Mouse (Mus musculus) hindbrain, embryonic 12.5 days (tissue): Measurements from ENCODE around the gene Gpr161. TPM values are rescaled to one million over a fixed set of nuclear protein-coding genes. Genes with fewer than 3 reads are reported as not detected.

Experiments
- ATAC-seq: fragments of 200-750 bp; cut with Nextera tagmentation; 2 replicates; pipeline ENCODE4 v1.8.0; 2017; ENCODE audit warnings: moderate TSS enrichment; ENCODE audit not compliant: low FRiP score
- H3K27ac ChIP-seq: fragments of 300-500 bp; sonication (generic); 2 replicates; pipeline ENCODE4 v1.5.1; 2016; ENCODE audit warnings: mild to moderate bottlenecking
- H3K27me3 ChIP-seq: fragments of 300-500 bp; sonication (generic); 2 replicates; pipeline ENCODE4 v1.6.1; 2016; ENCODE audit warnings: mild to moderate bottlenecking
- H3K36me3 ChIP-seq: fragments of 300-500 bp; sonication (generic); 2 replicates; pipeline ENCODE4 v1.6.1; 2016; ENCODE audit warnings: mild to moderate bottlenecking
- H3K4me1 ChIP-seq: fragments of 300-500 bp; sonication (generic); 2 replicates; pipeline ENCODE4 v1.6.1; 2016
- H3K4me2 ChIP-seq: fragments of 300-500 bp; sonication (generic); replicated peaks from 2 replicates; pipeline ENCODE4 v1.6.1; 2016; ENCODE audit warnings: mild to moderate bottlenecking
- H3K4me3 ChIP-seq: fragments of 300-500 bp; sonication (generic); 2 replicates; pipeline ENCODE4 v1.5.1; 2016; ENCODE audit warnings: mild to moderate bottlenecking
- H3K9ac ChIP-seq: fragments of 300-500 bp; sonication (generic); 2 replicates; pipeline ENCODE4 v1.6.1; 2016; ENCODE audit warnings: mild to moderate bottlenecking, moderate library complexity
- H3K9me3 ChIP-seq: fragments of 300-500 bp; sonication (generic); replicated peaks from 2 replicates; pipeline ENCODE4 v1.6.1; 2016; ENCODE audit warnings: mild to moderate bottlenecking
- WGBS: fragments of 180-500 bp; shearing (Covaris S2); methylation state at CpG from one replicate; pipeline ENCODE4 v1.1.7; 2016; 5-methylcytosine and 5-hydroxymethylcytosine counted together
- polyA plus RNA-seq: library from polyadenylated mRNA; unstranded; fragments of >200 nt; fragmentation: Nextera tagmentation; extraction: Ambion mirVana; gene quantifications from 2 replicates; pipeline ENCODE4 v1.2.1, GENCODE M21; 2016

Gene Gpr161
- polyA plus RNA-seq, 1 experiment from 2014 or later, result 3.6 TPM

DNA sequence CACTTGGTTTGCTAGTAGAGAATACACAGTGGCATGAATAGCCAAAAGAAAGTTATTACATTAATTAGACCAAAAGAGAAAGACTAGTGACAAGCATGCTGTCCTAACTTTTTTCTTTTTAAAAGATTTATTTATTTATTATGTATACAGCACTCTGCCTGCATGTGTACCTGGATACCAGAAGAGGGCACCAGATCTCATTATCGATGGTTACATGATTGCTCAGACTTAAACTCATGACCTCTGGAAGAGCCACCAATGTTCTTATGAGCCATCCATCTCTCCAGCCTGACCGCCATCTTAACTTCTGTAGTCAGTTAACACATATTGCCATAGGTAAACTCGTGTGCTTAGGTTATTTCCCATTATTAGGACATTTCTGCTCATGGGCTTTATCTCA, 69.5 kb downstream of the Gpr161 start:
- H3K9me3 ChIP-seq, result no peaks in the 10 kb centered on the region
- no peak for ATAC-seq
- no peak overlapping the region for H3K27ac ChIP-seq
- H3K27me3 ChIP-seq, result no peaks in the 10 kb centered on the region
- no peak overlapping the region for H3K4me3 ChIP-seq
- H3K9ac ChIP-seq, result no peak overlapping the region
- no peaks in the 10 kb centered on the region for H3K4me1 ChIP-seq
- whole genome bisulfite sequencing, result 89% methylated on average over 3 of the region's 3 CpGs
- no peaks in the 10 kb centered on the region for H3K36me3 ChIP-seq
- H3K4me2 ChIP-seq, result no peak overlapping the region

DNA sequence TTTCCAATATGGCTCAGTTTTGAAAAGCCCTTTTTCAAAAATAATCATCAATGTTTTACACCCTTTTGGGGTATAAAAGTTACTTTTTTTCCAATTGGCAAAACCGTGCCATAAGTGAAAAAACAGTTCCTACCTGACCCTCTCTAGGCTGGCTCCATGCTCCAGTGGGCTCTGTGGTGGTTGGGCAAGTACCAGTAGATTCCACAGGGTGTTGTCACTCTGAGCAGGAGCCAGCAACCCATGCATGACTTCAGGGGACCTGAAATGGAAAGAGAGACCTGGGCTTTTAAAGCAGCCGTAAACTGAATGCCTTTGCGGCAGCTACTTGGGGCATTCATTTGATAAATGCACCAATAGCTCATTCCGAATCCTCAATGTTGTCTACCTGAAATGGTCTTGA, 75.4 kb downstream of the Gpr161 start:
- Histone ChIP-seq H3K9ac (no peak overlapping the region), H3K27me3 (no peaks in the 10 kb centered on the region), H3K27ac (no peak overlapping the region), H3K4me3 (no peak overlapping the region), H3K36me3 (no peaks in the 10 kb centered on the region), H3K9me3 (no peaks in the 10 kb centered on the region), H3K4me1 (no peaks in the 10 kb centered on the region), H3K4me2 (no peak overlapping the region)
- WGBS, result 86% methylated on average over 4 of the region's 4 CpGs
- no peak for ATAC-seq

DNA sequence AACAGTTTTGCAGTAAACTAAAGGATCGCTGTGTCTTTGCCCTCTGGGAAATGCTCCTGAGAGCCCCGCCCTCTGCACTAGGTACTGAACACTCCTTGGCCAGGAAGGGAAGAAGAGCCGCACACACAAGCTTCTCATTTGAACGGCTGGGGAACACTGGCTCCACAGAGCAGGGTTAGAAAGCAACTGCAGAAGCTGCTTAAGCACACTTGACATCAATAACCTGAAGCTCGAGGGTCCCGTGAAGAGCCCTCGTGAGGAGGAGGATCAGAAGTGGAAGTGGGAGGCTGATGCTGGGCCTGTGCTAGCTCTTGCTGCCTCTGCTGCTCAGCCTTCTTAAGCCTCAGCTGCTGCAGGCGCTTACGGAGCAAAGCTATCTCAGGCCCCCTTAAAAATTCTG, 78.2 kb downstream of the Gpr161 start:
- no peak overlapping the region for H3K27ac ChIP-seq
- H3K9me3 ChIP-seq, result no peaks in the 10 kb centered on the region
- H3K27me3 ChIP-seq, result no peaks in the 10 kb centered on the region
- H3K4me1 ChIP-seq, result no peaks in the 10 kb centered on the region
- WGBS, result 80% methylated on average over 9 of the region's 9 CpGs
- no peaks in the 10 kb centered on the region for H3K36me3 ChIP-seq
- no peak overlapping the region for H3K4me3 ChIP-seq
- no peak overlapping the region for H3K9ac ChIP-seq
- no peak overlapping the region for H3K4me2 ChIP-seq
- ATAC-seq, result no peak

Other genes starting within 250 kb of the Gpr161 start
- not detected in 2 replicates for gene Tbx19, start 135.0 kb upstream of the Gpr161 start, polyA plus RNA-seq
- 14.3 and 14.4 TPM in 2 replicates for gene Sft2d2, start 101.4 kb upstream of the Gpr161 start, polyA plus RNA-seq
- 110 and 116 TPM in 2 replicates for gene Tiprl, start 58.8 kb upstream of the Gpr161 start, polyA plus RNA-seq
- 12.4 and 12.9 TPM in 2 replicates for gene Dcaf6, start 164.7 kb downstream of the Gpr161 start, polyA plus RNA-seq
- 145 and 146 TPM in 2 replicates for gene Mpc2, start 164.8 kb downstream of the Gpr161 start, polyA plus RNA-seq
- gene Adcy10, start 189.4 kb downstream of the Gpr161 start, polyA plus RNA-seq, result 0.09 and 0.12 TPM in 2 replicates